Mouse (Mus musculus): Measurements from ENCODE around the gene Kars.

The Kars gene

GRCm38 (mm10) chr8:111974138-111974537 lies 37.0 kb downstream of the Kars start:
- TF ChIP-seq POU5F1 (IDR thresholded peaks at IDR 0.05; ENCODE audit: borderline replicate concordance, low read length) (no peak), NANOG (IDR thresholded peaks at IDR 0.05; ENCODE audit: borderline replicate concordance, low read length) (no peak), CTCF (conservative IDR thresholded peaks at IDR 0.05; ENCODE audit: low read length) (no peak)
- peaks cover 16% of the 10 kb centered on the region for H3K9me3 ChIP-seq (ENCODE audit: low read length)
- no peak overlapping the region for H3K4me3 ChIP-seq (replicated peaks; ENCODE audit: low read length)
- H3K4me1 ChIP-seq (replicated peaks; ENCODE audit: low read depth, low read length): peaks cover 43% of the 10 kb centered on the region
- H3K36me3 ChIP-seq (ENCODE audit: insufficient read depth, low read length): peaks cover 89% of the 10 kb centered on the region
- H3K27me3 ChIP-seq (ENCODE audit: insufficient read depth, low read length): no peaks in the 10 kb centered on the region

- TF ChIP-seq POU5F1 (IDR thresholded peaks at IDR 0.05; ENCODE audit: borderline replicate concordance, low read length): no peak
- no peak for TF ChIP-seq CTCF (conservative IDR thresholded peaks at IDR 0.05; ENCODE audit: low read length)
- no peak for TF ChIP-seq NANOG (IDR thresholded peaks at IDR 0.05; ENCODE audit: borderline replicate concordance, low read length)
- peaks cover 66% of the 10 kb centered on the region for H3K4me1 ChIP-seq (replicated peaks; ENCODE audit: low read depth, low read length)
Observed at GRCm38 (mm10) chr8:111968991-111969390, 42.1 kb downstream of the Kars start.

GRCm38 (mm10) chr8:111968541-111968940 lies 42.6 kb downstream of the Kars start:
- Histone ChIP-seq H3K4me3 (replicated peaks; ENCODE audit: low read length) (0 out of 2 replicates have a peak overlapping the region, but pooled peaks have one; percentile 1), H3K4me1 (replicated peaks; ENCODE audit: low read depth, low read length) (peaks cover 70% of the 10 kb centered on the region), H3K36me3 (ENCODE audit: insufficient read depth, low read length) (peaks cover 70% of the 10 kb centered on the region), H3K27me3 (ENCODE audit: insufficient read depth, low read length) (no peaks in the 10 kb centered on the region), H3K9me3 (ENCODE audit: low read length) (peaks cover 4% of the 10 kb centered on the region)
- TF ChIP-seq CTCF (conservative IDR thresholded peaks at IDR 0.05; ENCODE audit: low read length): no peak

More at GRCm38 (mm10) chr8:111968991-111969390, 42.1 kb downstream of the Kars start:
- Histone ChIP-seq H3K27me3 (ENCODE audit: insufficient read depth, low read length) (no peaks in the 10 kb centered on the region), H3K4me3 (replicated peaks; ENCODE audit: low read length) (0 out of 2 replicates have a peak overlapping the region, but pooled peaks have one; percentile 1), H3K36me3 (ENCODE audit: insufficient read depth, low read length) (peaks cover 74% of the 10 kb centered on the region), H3K9me3 (ENCODE audit: low read length) (peaks cover 9% of the 10 kb centered on the region)

- peaks cover 63% of the 10 kb centered on the region for H3K36me3 ChIP-seq (ENCODE audit: insufficient read depth, low read length)
- H3K27me3 ChIP-seq (ENCODE audit: insufficient read depth, low read length): no peaks in the 10 kb centered on the region
- H3K4me1 ChIP-seq (replicated peaks; ENCODE audit: low read depth, low read length): peaks cover 82% of the 10 kb centered on the region
- no peaks in the 10 kb centered on the region for H3K9me3 ChIP-seq (ENCODE audit: low read length)
- H3K4me3 ChIP-seq (replicated peaks; ENCODE audit: low read length): no peak overlapping the region
- TF ChIP-seq POU5F1 (IDR thresholded peaks at IDR 0.05; ENCODE audit: borderline replicate concordance, low read length) (no peak), NANOG (IDR thresholded peaks at IDR 0.05; ENCODE audit: borderline replicate concordance, low read length) (no peak), CTCF (conservative IDR thresholded peaks at IDR 0.05; ENCODE audit: low read length) (no peak)
Observed at GRCm38 (mm10) chr8:111967246-111967870, 43.8 kb downstream of the Kars start.

GRCm38 (mm10) chr8:111964849-111965561 lies 46.1 kb downstream of the Kars start:
- TF ChIP-seq CTCF (conservative IDR thresholded peaks at IDR 0.05; ENCODE audit: low read length) (no peak), NANOG (IDR thresholded peaks at IDR 0.05; ENCODE audit: borderline replicate concordance, low read length) (no peak), POU5F1 (IDR thresholded peaks at IDR 0.05; ENCODE audit: borderline replicate concordance, low read length) (no peak)
- H3K4me3 ChIP-seq (replicated peaks; ENCODE audit: low read length): no peak overlapping the region
- no peaks in the 10 kb centered on the region for H3K9me3 ChIP-seq (ENCODE audit: low read length)
- H3K36me3 ChIP-seq (ENCODE audit: insufficient read depth, low read length): peaks cover 56% of the 10 kb centered on the region
- no peaks in the 10 kb centered on the region for H3K27me3 ChIP-seq (ENCODE audit: insufficient read depth, low read length)
- peaks cover 98% of the 10 kb centered on the region for H3K4me1 ChIP-seq (replicated peaks; ENCODE audit: low read depth, low read length)

GRCm38 (mm10) chr8:111964351-111964750 lies 46.8 kb downstream of the Kars start:
- Histone ChIP-seq H3K4me3 (replicated peaks; ENCODE audit: low read length) (no peak overlapping the region), H3K27me3 (ENCODE audit: insufficient read depth, low read length) (no peaks in the 10 kb centered on the region), H3K36me3 (ENCODE audit: insufficient read depth, low read length) (peaks cover 60% of the 10 kb centered on the region), H3K9me3 (ENCODE audit: low read length) (no peaks in the 10 kb centered on the region), H3K4me1 (replicated peaks; ENCODE audit: low read depth, low read length) (peaks cover 97% of the 10 kb centered on the region)
- no peak for TF ChIP-seq NANOG (IDR thresholded peaks at IDR 0.05; ENCODE audit: borderline replicate concordance, low read length)
- no peak for TF ChIP-seq CTCF (conservative IDR thresholded peaks at IDR 0.05; ENCODE audit: low read length)
- no peak for TF ChIP-seq POU5F1 (IDR thresholded peaks at IDR 0.05; ENCODE audit: borderline replicate concordance, low read length)

- no peak for TF ChIP-seq NANOG (IDR thresholded peaks at IDR 0.05; ENCODE audit: borderline replicate concordance, low read length)
- TF ChIP-seq POU5F1 (IDR thresholded peaks at IDR 0.05; ENCODE audit: borderline replicate concordance, low read length): no peak
- TF ChIP-seq CTCF (conservative IDR thresholded peaks at IDR 0.05; ENCODE audit: low read length): no peak
- no peaks in the 10 kb centered on the region for H3K9me3 ChIP-seq (ENCODE audit: low read length)
- H3K4me1 ChIP-seq (replicated peaks; ENCODE audit: low read depth, low read length): peaks cover 89% of the 10 kb centered on the region
- no peak overlapping the region for H3K4me3 ChIP-seq (replicated peaks; ENCODE audit: low read length)
- peaks cover 62% of the 10 kb centered on the region for H3K36me3 ChIP-seq (ENCODE audit: insufficient read depth, low read length)
- no peaks in the 10 kb centered on the region for H3K27me3 ChIP-seq (ENCODE audit: insufficient read depth, low read length)
Observed at GRCm38 (mm10) chr8:111963546-111963945, 47.6 kb downstream of the Kars start.

GRCm38 (mm10) chr8:111963091-111963490 lies 48.0 kb downstream of the Kars start:
- no peak overlapping the region for H3K4me3 ChIP-seq (replicated peaks; ENCODE audit: low read length)
- H3K4me1 ChIP-seq (replicated peaks; ENCODE audit: low read depth, low read length): peaks cover 84% of the 10 kb centered on the region
- no peaks in the 10 kb centered on the region for H3K27me3 ChIP-seq (ENCODE audit: insufficient read depth, low read length)
- H3K36me3 ChIP-seq (ENCODE audit: insufficient read depth, low read length): peaks cover 62% of the 10 kb centered on the region
- no peak for TF ChIP-seq CTCF (conservative IDR thresholded peaks at IDR 0.05; ENCODE audit: low read length)
- H3K9me3 ChIP-seq (ENCODE audit: low read length): no peaks in the 10 kb centered on the region

Data from E14TG2a.4 (cell line).